Mouse (Mus musculus): Measurements from ENCODE around the gene Sap18b.

GRCm38 (mm10) chr8:95853102-95853843 is 28.1 kb downstream of the Sap18b start, which contains the start of gene Slc38a7:
- TF ChIP-seq POLR2A (IDR thresholded peaks at IDR 0.05; ENCODE audit: low read depth, low read length), result peak; percentile 80
- TF ChIP-seq CTCF (IDR thresholded peaks at IDR 0.05; ENCODE audit: borderline replicate concordance, insufficient read depth, low read length), result no peak
